Mouse (Mus musculus): ENCODE results near the gene Tbca. TPM values are rescaled to one million over a fixed set of nuclear protein-coding genes. Genes with fewer than 3 reads are reported as not detected.

Tbca gene
- total RNA-seq, 2 experiments from 2014 or later: 204 to 227 TPM

DNA sequence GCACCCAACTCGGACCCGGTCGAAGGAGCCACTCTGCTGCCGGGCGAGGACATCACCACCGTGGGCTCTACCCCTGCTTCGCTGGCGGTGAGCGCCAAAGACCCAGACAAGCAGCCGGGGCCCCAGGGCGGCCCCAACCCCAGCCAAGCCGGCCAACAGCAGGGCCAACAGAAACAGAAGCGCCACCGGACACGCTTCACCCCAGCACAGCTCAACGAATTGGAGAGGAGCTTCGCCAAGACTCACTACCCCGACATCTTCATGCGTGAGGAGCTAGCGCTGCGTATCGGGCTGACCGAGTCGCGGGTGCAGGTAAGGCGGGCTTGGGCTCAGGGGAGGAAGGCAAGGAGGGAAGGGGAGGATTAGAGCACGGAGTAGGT is 88.5 kb downstream of the Tbca start:
- no peak for DNase-seq (ENCODE audit: low spot score in 2 of 2)

- DNase-seq (ENCODE audit: low spot score in 2 of 2): no peak
Measured at GRCm38 (mm10) chr13:94877991-94878745, 89.5 kb downstream of the Tbca start.

GRCm38 (mm10) chr13:94881201-94881600 is 92.5 kb downstream of the Tbca start:
- DNase-seq (ENCODE audit: low spot score in 2 of 2): no peak

DNA sequence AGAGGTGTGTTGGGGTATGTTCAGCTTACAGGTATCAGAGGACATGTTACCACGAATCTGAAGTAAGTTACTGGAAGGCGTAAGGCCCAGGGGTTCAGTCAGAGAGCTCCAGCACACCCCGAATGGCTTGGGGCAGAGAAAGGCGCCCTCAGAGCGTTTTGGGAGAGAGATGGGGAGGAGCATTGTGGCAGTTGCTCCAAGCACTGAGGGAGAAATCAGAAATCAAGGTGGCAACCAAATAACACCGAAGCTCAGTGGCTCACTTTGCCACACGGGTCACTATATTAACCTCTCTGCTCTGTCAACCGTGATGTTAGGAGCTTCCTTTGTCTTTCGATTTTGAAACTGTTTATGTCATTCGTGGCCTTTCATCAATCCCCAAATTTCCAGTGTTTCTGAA is 93.5 kb downstream of the Tbca start:
- DNase-seq (ENCODE audit: low spot score in 2 of 2): no peak

GRCm38 (mm10) chr13:94882711-94883145 is 94.0 kb downstream of the Tbca start:
- no peak for DNase-seq (ENCODE audit: low spot score in 2 of 2)

- DNase-seq (ENCODE audit: low spot score in 2 of 2): peak in 1 of 2 experiments; percentile 24
Measured at GRCm38 (mm10) chr13:94883163-94883965, 94.7 kb downstream of the Tbca start.

DNA sequence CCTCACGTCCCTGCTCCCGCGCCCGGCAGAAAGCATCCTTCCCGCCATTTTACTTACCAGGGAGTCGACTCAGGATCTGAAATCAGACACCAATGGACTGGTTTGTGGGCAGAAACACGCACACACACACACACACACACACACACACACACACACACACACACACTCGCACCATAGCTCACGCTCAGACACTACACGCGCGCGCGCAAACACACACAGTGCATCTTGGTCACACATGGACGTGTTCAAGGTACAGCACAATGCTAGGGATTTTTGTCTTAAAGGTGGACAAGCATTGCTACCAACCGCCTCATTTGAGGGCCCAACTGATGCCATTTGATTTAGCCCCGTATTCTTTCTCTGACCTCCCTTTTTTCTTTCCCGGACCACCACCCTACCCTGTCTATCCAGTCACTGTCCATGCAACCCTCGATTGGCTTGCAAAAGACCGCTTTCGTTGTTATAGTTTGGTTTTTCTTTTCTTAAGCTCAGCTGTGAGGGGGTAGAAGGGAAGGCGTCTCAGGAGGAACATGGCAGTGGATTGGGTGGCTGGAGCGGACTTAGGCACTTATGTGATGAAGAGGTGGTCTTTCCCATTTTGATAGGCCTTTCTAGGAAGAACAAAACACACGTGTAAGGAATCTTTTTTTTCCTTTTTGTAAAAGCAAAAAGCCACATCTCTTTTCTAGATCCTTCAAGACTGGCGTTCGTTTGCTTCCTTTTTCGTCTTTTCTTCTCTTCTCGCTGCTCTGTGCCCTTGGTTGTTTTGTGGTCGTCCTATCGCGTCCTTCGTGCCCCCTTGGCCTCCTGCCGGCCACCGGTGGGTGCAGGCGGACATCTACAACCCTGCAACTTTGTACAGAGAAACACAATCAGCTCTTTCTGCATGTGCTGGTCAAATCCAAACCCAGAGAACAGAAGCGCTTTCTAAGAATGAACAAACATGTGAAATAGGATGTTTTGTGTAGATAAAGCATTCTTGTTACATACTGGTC is 95.6 kb downstream of the Tbca start:
- DNase-seq (ENCODE audit: low spot score in 2 of 2): peak in 1 of 2 experiments; percentile 13

DNA sequence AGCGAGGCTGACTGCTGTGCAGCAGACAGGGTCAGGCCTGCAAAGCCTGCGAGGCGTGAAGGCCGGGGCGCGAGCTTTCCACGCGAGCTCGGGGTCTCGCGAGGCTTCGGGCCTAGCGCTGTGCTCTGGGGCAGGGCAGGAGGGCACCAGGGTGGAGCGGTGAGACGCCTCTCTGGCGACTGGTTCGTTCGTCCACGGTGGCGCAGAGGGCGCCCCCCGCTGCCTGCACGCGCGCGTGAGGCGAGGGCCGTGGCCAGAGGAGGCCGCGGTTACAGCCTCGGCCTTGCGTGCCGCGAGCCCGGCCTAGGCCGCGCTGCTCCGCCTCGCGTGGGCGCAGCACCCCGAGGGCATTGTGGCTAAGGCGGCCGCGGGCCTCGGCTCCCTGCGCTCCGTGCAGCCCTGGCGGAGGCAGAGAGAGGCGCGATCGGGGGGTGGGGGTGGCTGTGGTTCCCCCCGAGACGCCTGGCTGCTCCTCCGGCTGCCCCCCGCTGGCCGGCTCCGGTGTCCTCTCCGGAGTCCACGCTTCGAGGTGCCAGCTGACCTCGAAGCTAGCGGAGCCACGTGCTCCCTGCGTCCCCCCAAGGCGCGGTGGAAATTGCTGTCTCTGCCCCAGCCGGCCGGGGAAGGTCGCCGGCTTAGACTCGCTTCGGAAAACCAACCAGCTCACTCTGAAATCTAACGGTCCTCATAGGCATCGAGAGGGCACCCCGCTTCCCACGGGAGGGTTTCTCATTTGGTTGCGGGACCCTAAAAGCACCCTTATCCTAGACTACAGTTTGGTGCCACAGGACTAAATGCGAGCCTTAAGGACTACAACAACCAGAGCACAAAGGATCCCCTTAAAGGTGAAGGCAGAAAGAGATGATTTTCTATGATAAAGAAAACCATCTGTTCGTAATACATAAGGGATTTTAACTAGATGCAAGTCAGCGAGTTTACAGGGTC is 96.9 kb downstream of the Tbca start:
- DNase-seq (ENCODE audit: low spot score in 2 of 2): no peak

Other genes with a start within 250 kb of the Tbca start
- gene Otp, start 86.7 kb downstream of the Tbca start, total RNA-seq (2021): not detected
- 10 to 100 TPM; 23.7 to 26.7 TPM for gene Wdr41, start 187.4 kb downstream of the Tbca start, total RNA-seq (2021)

Measured in layer of hippocampus, postnatal 10 days (tissue).